8 mouse cellular contexts compared by ENCODE assay signal in the genomic region with DNA sequence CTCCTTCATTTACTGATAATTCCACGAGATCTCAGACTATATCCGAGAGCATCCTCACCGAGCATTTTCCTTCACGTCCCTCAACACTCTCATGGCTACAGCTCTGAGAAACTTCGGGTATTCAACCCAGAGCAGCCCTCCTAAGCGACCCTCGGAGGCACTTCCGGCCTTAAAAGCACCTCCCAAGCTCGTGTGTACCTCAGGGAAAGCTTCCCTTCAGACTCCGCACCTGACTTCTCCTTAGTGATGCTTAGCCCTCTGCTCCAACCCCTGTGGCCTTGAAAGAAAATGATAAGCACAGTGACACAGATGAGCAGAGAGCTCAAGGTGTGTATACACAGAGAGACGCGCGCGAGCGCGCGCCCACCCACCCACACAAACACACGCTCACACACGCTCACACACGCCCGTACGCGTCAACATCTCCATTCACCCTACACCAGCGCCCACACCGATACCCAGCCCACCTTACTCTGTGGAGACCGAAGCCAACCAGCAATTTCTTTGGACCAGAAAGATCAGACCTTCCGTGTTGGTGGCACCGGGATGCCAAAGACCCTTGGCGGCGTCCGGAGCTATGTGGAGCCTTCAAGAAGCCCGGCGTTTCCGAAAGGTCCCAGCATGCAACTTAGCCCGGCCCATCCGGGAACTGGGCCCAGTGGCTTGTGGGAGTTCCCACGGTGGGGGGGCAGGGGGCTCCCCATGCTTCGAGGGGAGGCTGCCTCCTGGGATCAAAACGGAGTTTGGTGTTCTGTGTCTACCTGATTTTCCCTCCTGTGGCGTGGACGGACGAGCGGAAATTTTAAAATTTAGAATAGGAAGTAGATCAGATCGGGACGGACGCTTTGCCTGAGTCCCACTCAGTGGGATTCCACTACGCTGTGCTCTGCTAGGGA. TPM values are rescaled to one million over a fixed set of nuclear protein-coding genes. Genes with fewer than 3 reads are reported as not detected.
A peak's percentile ranks its signal among the peaks of the same experiment; 100 is the strongest.
DNase-seq lines count a peak whose midpoint lies in the region; ATAC-seq lines count a peak whose summit lies in the region.

A gene (minus strand): TSS at position 567 of the 896 bp plus-strand sequence.

- WGBS in heart, embryonic 13.5 days: under 1% methylated on average over 47 of the region's 47 CpGs
- WGBS in liver, embryonic 12.5 days (ENCODE audit: insufficient replicate concordance): under 1% methylated on average over 47 of the region's 47 CpGs
- WGBS in stomach, embryonic 16.5 days: under 1% methylated on average over 47 of the region's 47 CpGs

- ATAC-seq in erythroid progenitor cell, adult 5-6 weeks (replicated peaks; ENCODE audit: low FRiP score, poor library complexity, severe bottlenecking): peak; percentile 72
- ATAC-seq in heart, embryonic 13.5 days (ENCODE audit: extremely low read depth, insufficient number of reproducible peaks, low FRiP score, low TSS enrichment): 0 out of 2 replicates have a peak, but pooled peaks have one; percentile 37
- peak; percentile 90 for ATAC-seq in liver, embryonic 12.5 days
- ATAC-seq in stomach, embryonic 16.5 days (ENCODE audit: insufficient read depth, low FRiP score): peak; percentile 92

- H3K4me2 ChIP-seq in heart, embryonic 13.5 days: peak within 1 kb of the TSS; percentile 97
- H3K4me2 ChIP-seq in liver, embryonic 12.5 days: peak within 1 kb of the TSS; percentile 79
- peak within 1 kb of the TSS; percentile 82 for H3K4me2 ChIP-seq in stomach, embryonic 16.5 days (ENCODE audit: low read depth, low read length)

- peaks cover 19% of the 10 kb centered on the region for H3K36me3 ChIP-seq in heart, embryonic 13.5 days
- H3K36me3 ChIP-seq in liver, embryonic 12.5 days: peaks cover 28% of the 10 kb centered on the region
- H3K36me3 ChIP-seq in stomach, embryonic 16.5 days (ENCODE audit: control insufficient read depth, insufficient read depth, low read length): no peaks in the 10 kb centered on the region

- H3K27ac ChIP-seq in heart, embryonic 13.5 days (replicated peaks): no peak within 1 kb of the TSS; the same call in 1 of the 2 replicates
- H3K27ac ChIP-seq in liver, embryonic 12.5 days: peak within 1 kb of the TSS; percentile 31
- 0 out of 2 replicates have a peak within 1 kb of the TSS, but pooled peaks have one; percentile 12 for H3K27ac ChIP-seq in stomach, embryonic 16.5 days (ENCODE audit: low read length)

- DNase-seq in CD4-positive helper T cell, adult 2 months (ENCODE audit: low read depth, low spot score): peak; percentile 79
- peak; percentile 46 for DNase-seq in brain, embryonic 18.5 days (ENCODE audit: low read depth, low spot score)
- peak; percentile 88 for DNase-seq in kidney, postnatal 10 days
- peak; percentile 87 for DNase-seq in neural tube, embryonic 10.5 days (ENCODE audit: extremely low spot score, low spot score)

- H3K4me3 ChIP-seq in heart, embryonic 13.5 days: peak within 1 kb of the TSS; percentile 83
- peak within 1 kb of the TSS; percentile 74 for H3K4me3 ChIP-seq in liver, embryonic 12.5 days
- peak within 1 kb of the TSS; percentile 58 for H3K4me3 ChIP-seq in stomach, embryonic 16.5 days (replicated peaks; ENCODE audit: low read length)

- peaks cover 10% of the 10 kb centered on the region for H3K4me1 ChIP-seq in heart, embryonic 13.5 days
- peaks cover 11% of the 10 kb centered on the region for H3K4me1 ChIP-seq in liver, embryonic 12.5 days
- H3K4me1 ChIP-seq in stomach, embryonic 16.5 days (ENCODE audit: control insufficient read depth, insufficient read depth, low read length): peaks cover 4% of the 10 kb centered on the region; the same call in 1 of the 2 replicates

- H3K27me3 ChIP-seq in heart, embryonic 13.5 days (replicated peaks): peaks cover 3% of the 10 kb centered on the region; the same call in 1 of the 2 replicates
- H3K27me3 ChIP-seq in liver, embryonic 12.5 days (replicated peaks): 0 out of 2 replicates have a peak, but pooled peaks cover 6% of the 10 kb centered on the region
- H3K27me3 ChIP-seq in stomach, embryonic 16.5 days (ENCODE audit: control insufficient read depth, insufficient read depth, low read length): no peaks in the 10 kb centered on the region

- 0 out of 2 replicates have a peak, but pooled peaks cover 5% of the 10 kb centered on the region for H3K9me3 ChIP-seq in heart, embryonic 13.5 days
- no peaks in the 10 kb centered on the region for H3K9me3 ChIP-seq in liver, embryonic 12.5 days (replicated peaks)
- no peaks in the 10 kb centered on the region for H3K9me3 ChIP-seq in stomach, embryonic 16.5 days (replicated peaks; ENCODE audit: control insufficient read depth, low read length)

- H3K9ac ChIP-seq in heart, embryonic 13.5 days: peak within 1 kb of the TSS; percentile 93
- H3K9ac ChIP-seq in liver, embryonic 12.5 days: peak within 1 kb of the TSS; percentile 79
- peak within 1 kb of the TSS; percentile 83 for H3K9ac ChIP-seq in stomach, embryonic 16.5 days (ENCODE audit: low read length)

RNA-seq across cellular contexts. Expression of the gene that starts here (rescaled TPM):
- total RNA-seq in erythroid progenitor cell, adult 5-6 weeks (2015; ENCODE audit: low replicate concordance): 0.36 and 0.84 TPM in 2 replicates
- total RNA-seq in erythroid progenitor cell, adult 5-6 weeks (2017; ENCODE audit: low replicate concordance): 1.2 TPM in 1 of 2 replicates, not detected in the other
- polyA plus RNA-seq in heart, embryonic 13.5 days (2015; fragmentation: Nextera tagmentation; extraction: Ambion mirVana): 1.7 and 2.7 TPM in 2 replicates
- polyA plus RNA-seq in liver, embryonic 12.5 days (2016; fragmentation: Nextera tagmentation; extraction: Ambion mirVana): 3.0 and 3.1 TPM in 2 replicates
- 3.6 TPM in 2 replicates for polyA plus RNA-seq in stomach, embryonic 16.5 days (2015; fragmentation: Nextera tagmentation; extraction: Ambion mirVana)

Comparison
In these comparisons a context has a peak if more than half of its experiments do, and no peak if none do; other contexts are left out.
1. ATAC-seq: peak in every context shown above with its lines; median percentile 92 in stomach, embryonic 16.5 days; 90 in liver, embryonic 12.5 days; 72 in erythroid progenitor cell, adult 5-6 weeks; 37 in heart, embryonic 13.5 days.